Mouse (Mus musculus) forebrain, embryonic 16.5 days (tissue): ENCODE measurements around the gene Zfp180. TPM values are rescaled to one million over a fixed set of nuclear protein-coding genes. Genes with fewer than 3 reads are reported as not detected.

Source experiments
- polyA plus RNA-seq: library from polyadenylated mRNA; unstranded; fragments of >200 nt; fragmentation: Nextera tagmentation; extraction: Ambion mirVana; gene quantifications from 2 replicates; pipeline ENCODE4 v1.2.1, GENCODE M21; 2015

Zfp180 gene
- polyA plus RNA-seq, 1 experiment from 2014 or later = 44.0 TPM

Other genes with a start within 250 kb of the Zfp180 start
- gene Vmn1r176, start 244.6 kb upstream of the Zfp180 start, polyA plus RNA-seq = not detected in 2 replicates
- not detected in 2 replicates for gene Vmn1r177, start 215.5 kb upstream of the Zfp180 start, polyA plus RNA-seq
- not detected in 2 replicates for gene Vmn1r178, start 189.9 kb upstream of the Zfp180 start, polyA plus RNA-seq
- not detected in 2 replicates for gene Vmn1r179, start 154.9 kb upstream of the Zfp180 start, polyA plus RNA-seq
- not detected in 2 replicates for gene Vmn1r180, start 131.3 kb upstream of the Zfp180 start, polyA plus RNA-seq
- not detected in 2 replicates for gene Vmn1r181, start 107.3 kb upstream of the Zfp180 start, polyA plus RNA-seq
- gene V1rd19, start 80.2 kb upstream of the Zfp180 start, polyA plus RNA-seq = not detected in 2 replicates
- gene Vmn1r183, start 28.7 kb upstream of the Zfp180 start, polyA plus RNA-seq = not detected in 2 replicates
- gene Zfp112, start 30.4 kb downstream of the Zfp180 start, polyA plus RNA-seq = 10.5 and 12.7 TPM in 2 replicates
- 26.9 and 31.5 TPM in 2 replicates for gene Zfp235, start 52.2 kb downstream of the Zfp180 start, polyA plus RNA-seq
- gene Zfp114, start 93.1 kb downstream of the Zfp180 start, polyA plus RNA-seq = 10.0 and 10.7 TPM in 2 replicates
- gene Zfp111, start 129.5 kb downstream of the Zfp180 start, polyA plus RNA-seq = 7.2 and 7.4 TPM in 2 replicates
- gene Zfp109, start 155.6 kb downstream of the Zfp180 start, polyA plus RNA-seq = 5.5 and 6.2 TPM in 2 replicates
- gene Zfp108, start 172.9 kb downstream of the Zfp180 start, polyA plus RNA-seq = 5.7 and 6.3 TPM in 2 replicates
- 11.7 and 12.8 TPM in 2 replicates for gene Zfp93, start 188.5 kb downstream of the Zfp180 start, polyA plus RNA-seq
- 56.0 and 56.3 TPM in 2 replicates for gene Zfp61, start 219.3 kb downstream of the Zfp180 start, polyA plus RNA-seq
- gene Zfp94, start 234.7 kb downstream of the Zfp180 start, polyA plus RNA-seq = 25.9 and 26.6 TPM in 2 replicates